Mouse (Mus musculus) layer of hippocampus, adult 11-12 months (tissue): ENCODE measurements around the gene Ppp1cc.
"Not testable (repeated sequence)": the region's sequence is repeated elsewhere in the genome, so short reads cannot be mapped to it uniquely, and the experiment has no call there.

Source experiments
- DNase-seq: peaks from one replicate; pipeline ENCODE4 v3.0.0; 2022; ENCODE audit warnings: low spot score

Gene Ppp1cc

GRCm38 (mm10) chr5:122136508-122137408, 21.3 kb upstream of the Ppp1cc start:
- no peak for DNase-seq

DNA sequence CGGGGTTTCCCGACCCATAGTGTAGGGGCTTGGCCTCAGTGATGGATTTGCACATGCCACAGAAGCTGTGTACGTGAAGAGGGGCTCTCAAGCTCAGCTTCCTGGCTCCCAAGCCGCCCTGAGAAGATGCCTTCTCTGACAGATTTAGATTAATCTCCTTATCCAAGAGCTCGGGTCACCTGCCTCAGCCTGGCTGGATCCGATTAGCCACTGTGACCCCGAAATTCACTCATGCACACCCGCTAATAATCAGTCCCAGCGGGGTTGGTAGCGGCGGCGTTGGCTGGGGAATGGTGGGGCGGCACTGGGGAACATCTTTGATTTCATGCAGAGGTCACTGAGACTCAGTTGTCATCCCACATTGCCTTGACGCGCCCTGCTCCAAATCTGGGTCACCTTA, 19.2 kb upstream of the Ppp1cc start:
- no peak for DNase-seq

DNA sequence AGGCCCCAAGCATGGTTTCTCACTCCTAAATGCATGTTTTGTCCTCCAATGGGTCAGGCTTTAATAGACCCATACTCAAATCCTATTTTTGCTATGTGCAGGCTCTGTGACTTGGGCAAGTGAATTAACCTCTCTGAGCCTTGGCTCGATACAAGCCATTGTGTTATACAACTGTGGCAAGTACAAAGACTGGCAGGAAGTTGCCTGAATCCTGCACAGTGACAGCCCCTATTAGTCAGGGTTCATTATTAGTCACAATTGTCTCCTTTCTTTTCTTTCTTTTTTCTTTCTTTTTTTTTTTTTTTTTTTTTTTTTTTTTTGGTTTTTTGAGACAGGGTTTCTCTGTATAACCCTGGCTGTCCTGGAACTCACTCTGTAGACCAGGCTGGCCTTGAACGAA, 18.3 kb upstream of the Ppp1cc start:
- not testable (repeated sequence) for DNase-seq

- DNase-seq: no peak
Measured at GRCm38 (mm10) chr5:122140723-122141122, 17.4 kb upstream of the Ppp1cc start, which contains the start of gene Ccdc63. TSS of gene Ccdc63 (minus strand) at chr5:122140823.

DNA sequence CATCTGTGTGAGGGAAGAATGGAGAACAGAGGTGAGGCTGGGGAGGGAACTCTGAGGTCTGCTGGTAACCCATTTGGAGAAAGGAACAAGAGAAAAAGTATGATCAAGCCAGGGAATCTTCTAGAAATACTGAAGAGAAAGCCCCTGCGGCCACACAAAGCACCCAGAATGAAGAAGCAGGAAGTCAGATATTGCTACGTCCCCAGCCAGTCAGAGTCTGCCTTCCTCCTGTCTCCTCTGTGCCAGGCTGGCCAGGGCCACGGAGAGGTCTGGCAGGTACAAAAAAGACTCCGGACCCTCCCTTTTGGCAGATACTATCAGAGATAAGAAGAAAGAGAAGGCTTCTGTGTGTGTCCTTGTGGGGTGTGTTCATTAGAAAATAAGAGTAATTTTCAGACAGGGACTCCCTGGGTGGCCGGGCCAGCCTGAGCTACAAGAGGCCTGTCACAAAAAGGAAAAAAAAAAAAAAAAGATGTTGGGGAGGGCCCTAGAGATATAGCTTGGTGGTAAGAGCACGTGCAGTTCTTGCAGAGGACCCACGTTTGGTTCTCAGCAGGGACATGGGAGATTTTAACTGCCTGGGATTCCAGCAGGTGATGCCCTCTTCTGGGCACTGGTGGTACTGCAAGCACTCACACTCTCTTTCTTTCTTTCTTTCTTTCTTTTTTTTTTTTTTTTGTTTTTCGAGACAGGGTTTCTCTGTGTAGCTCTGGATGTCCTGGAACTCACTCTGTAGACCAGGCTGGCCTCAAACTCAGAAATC, 15.7 kb upstream of the Ppp1cc start:
- DNase-seq: no peak

- peak; percentile 53 for DNase-seq
Measured at GRCm38 (mm10) chr5:122143543-122143942, 14.5 kb upstream of the Ppp1cc start.

- DNase-seq: no peak
Measured at GRCm38 (mm10) chr5:122144825-122145224, 13.3 kb upstream of the Ppp1cc start.

DNA sequence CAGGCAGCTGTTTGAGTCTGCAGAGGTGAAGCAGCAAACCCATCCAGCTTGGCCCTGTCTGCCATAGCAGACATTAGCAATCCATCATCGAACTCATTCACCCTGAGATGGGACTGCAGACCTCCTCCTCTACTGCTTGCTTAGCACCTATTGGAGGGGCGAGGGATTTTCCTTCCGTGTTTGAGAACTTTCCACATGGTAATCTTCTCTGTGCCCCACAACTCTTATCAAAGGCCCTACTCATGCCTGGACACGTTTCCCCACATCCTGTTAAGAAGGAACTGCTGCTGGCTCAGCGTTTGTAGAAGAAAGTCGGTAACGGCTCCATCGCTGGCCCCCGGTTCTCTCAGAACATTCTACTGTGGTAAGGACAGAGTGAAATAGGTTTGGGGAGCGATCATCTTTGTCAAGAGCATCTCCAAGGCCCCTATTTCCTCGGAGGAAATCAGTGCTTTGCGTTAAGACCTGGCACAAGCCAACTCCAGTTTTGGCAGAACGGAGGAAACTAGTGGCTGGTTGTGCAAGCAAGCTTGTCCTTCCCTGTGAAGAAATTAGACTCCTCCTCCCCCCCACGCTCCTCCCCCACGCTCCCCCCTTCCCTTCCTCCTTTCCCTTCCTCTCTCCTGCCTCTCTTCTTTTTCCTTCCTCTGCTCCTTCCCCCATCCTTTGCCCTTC, 12.6 kb upstream of the Ppp1cc start:
- no peak for DNase-seq

DNA sequence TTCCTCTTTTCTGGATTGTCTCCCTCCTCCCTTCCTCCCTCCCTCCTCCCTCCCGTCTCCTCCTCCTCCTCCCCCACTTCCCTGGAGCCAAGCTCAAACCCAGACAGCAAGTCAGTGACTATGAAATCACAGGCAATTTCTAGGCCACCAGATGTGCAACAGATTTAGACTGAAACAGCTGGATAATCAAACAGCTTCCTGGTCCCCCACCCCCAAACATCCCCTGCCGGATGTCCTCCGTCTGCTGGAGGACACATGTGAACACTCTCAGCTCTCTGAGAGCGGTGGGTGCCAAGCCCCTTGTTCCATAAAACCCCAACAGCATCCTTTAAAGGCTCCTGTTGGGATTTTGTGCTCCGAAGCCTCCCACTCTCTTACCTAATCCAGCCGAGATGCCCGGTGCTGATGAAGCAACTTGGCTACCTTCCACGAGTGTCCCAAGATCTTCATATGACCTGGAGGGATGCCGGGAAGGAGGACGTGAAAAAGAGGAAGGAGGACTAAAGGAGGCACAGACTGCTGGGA, 12.0 kb upstream of the Ppp1cc start:
- peak; percentile 53 for DNase-seq

DNA sequence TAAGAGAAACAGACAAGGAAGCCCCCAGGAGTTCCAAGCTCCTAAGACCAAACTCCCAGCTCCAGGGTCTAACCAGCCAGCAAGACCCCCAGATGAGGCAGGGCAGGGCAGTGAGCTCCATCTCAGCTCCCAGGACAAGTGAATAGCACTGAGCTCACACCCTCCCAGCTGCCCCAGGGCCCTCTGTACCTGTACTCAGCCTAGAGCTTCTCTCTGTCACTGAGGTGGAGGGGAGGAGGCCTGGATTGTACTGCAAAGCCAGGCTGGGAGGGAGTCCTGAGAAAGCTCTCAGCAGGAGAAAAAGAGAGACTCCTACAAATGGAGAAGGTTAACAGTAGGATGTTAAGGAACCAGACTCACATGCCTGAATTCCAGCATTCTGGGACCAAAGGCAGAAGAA, 11.5 kb upstream of the Ppp1cc start:
- no peak for DNase-seq

GRCm38 (mm10) chr5:122148107-122148506, 10.0 kb upstream of the Ppp1cc start:
- DNase-seq: no peak

GRCm38 (mm10) chr5:122149259-122149658, 8.8 kb upstream of the Ppp1cc start:
- DNase-seq: no peak

DNA sequence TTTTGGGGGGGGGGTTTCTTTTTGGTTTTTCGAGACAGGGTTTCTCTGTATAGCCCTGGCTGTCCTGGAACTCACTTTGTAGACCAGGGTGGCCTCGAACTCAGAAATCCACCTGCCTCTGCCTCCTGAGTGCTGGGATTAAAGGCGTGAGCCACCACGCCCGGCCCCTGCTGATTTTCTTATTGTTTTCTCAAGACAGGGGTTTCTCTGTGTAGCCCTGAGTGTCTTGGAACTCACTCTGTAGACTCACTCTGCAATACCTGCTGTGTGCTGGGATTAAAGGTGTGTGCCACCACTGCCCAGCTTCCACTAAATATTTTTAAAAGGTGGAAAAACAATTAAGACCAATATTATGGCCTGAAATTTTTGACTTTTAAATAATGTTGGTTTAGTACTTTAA, 5.6 kb upstream of the Ppp1cc start:
- DNase-seq: not testable (repeated sequence)

- DNase-seq: no peak
Measured at GRCm38 (mm10) chr5:122154006-122154405, 4.1 kb upstream of the Ppp1cc start.

GRCm38 (mm10) chr5:122154782-122155181, 3.3 kb upstream of the Ppp1cc start:
- no peak for DNase-seq

DNA sequence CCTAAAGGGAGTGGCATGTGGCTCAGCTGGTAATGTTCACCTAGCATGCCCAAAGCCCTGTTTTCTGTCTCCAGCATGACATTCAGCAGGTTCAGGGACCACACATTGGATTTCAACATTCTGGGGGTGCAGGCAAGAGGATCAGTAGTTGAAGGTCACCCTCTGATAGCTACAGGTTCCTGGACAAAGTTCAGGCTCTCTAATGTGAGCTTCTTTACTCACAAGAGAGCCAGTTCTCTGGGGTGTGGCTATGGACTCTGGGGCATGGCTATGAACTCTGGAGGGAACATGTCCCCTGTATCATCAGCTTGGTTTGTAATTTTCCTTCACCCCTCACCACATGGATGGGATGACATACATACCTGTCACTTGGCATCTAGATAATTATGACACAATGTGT, 2.5 kb upstream of the Ppp1cc start:
- DNase-seq: no peak

DNA sequence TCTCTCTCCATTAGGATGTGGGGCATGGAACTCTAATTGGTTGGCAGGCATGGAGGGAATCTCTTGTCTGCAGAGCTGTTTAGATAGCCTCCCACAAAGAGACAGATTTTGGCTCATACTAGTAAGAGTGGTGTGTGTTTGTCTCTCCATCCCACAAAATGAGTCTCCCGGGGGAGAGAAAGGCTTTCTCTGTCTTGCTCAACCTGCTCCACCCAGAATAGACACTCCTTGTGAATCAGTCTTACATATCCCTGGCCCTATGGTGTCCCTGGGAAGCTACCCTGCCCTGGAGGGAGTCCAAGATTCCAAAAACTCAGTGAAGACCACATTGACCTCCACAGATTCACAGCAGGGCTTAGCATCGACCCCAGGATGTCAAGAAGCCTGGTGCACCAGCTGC, 1.6 kb upstream of the Ppp1cc start:
- no peak for DNase-seq

DNA sequence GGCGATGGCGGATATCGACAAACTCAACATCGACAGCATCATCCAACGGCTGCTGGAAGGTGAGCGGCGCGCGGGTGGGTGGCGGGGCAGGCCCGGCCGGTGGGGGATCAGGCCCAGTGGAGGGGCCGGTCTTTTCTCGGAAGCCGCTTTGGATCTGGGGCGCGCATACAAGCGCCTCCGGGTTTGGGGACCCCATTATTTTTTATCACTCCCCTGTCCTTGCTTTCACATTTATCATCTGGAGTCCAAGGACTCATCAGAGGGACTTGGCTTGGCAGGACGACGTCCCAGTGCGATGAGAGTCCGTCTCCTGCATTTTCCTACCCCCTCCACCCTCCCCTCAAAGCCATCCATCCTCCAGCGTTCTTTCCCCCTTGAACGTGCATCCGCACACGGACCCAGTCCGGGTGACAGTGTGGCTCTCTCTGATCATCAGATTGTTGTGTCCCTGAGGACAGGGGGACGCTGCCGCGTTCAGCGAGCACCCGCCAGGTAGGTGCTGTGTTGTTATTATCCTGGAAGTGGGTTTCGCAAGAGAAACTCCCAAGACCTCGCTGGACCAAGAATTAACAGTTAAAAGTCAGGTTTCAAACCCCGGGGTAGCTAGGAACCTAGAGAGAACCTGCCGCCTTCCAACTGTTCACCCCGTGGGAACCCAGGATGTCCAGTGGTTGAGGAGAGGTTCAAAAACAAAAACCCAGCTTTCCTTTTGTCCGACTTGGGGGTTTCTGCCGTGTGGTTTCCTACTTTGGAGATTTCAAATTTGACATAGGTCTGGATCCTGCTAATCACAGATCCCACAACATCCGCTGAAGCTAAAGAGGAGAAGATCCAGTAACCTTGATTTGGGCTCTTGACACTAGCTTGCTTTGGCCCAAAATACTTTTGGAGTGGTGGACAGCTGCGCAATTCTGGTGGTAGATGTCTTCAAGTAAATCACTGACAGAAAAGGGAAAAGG, 758 bp downstream of the Ppp1cc start:
- no peak for DNase-seq

GRCm38 (mm10) chr5:122163194-122163593, 5.1 kb downstream of the Ppp1cc start:
- no peak for DNase-seq

DNA sequence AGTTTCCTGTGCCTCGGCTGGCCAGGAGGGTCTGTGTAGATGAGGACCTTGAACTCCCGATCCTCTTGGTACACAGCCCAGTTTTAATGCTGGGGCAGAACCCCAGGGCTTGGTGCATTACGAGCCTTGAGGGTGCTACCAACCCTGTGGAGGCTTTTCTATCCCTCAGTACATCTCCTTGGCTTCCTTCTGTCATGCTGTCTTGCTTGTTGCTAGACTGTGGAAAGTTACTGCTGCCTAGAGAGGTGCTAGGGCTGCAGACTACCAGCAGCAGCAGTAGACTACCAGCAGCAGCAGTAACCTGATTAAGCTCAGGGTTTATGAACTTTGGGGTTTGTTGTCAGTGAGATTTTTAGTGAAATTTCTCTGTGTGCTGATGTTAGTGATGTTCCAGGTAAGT, 5.9 kb downstream of the Ppp1cc start:
- DNase-seq: no peak

DNA sequence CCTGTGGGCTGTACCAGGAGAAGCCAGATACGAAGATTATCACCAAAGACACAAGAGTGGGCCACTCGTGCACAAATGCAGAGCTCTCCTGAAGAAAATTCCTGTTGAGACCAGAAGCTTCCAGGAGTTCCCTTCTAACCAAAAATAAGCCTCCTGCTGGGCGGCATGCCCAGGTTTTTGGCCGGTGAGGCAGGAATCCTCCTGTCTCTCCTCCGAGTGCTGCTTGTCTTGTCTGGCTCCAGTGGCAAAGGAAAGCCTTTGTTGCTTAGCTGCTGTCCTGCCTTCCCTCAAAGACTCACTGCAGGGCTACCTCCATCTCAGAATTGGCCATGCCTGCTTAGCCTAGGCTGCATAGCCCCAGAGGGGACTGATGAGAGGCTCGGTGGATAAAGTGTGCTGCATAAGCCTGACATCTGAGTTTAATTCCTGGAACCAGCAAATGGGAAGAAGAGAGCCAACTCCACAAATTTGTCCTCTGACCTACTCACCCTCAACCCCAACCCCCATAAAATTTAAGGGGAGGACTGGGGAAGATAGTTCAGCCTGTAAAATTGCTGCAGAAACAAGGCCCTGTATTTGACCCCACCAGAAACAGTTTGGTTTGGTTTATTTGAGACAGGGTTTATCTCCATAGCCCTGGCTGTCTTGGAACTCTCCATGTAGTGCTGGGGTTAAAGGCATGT, 7.3 kb downstream of the Ppp1cc start:
- no peak for DNase-seq
